Mouse (Mus musculus): ENCODE data around the gene Cntrl. TPM values are rescaled to one million over a fixed set of nuclear protein-coding genes. Genes with fewer than 3 reads are reported as not detected.
A peak's percentile ranks its signal among the peaks of the same experiment; 100 is the strongest.

Gene Cntrl
- polyA plus RNA-seq, 1 experiment from 2014 or later = 22.7 TPM

- H3K4me3 ChIP-seq (ENCODE audit: low read depth, low read length) = peak overlapping the region; percentile 60
- 13% methylated on average over 5 of the region's 5 CpGs for WGBS
- H3K27ac ChIP-seq (ENCODE audit: low read depth, low read length) = peak overlapping the region; percentile 20; the same call in 1 of the 2 replicates
- peak overlapping the region; percentile 78 for H3K4me2 ChIP-seq
- no peaks in the 10 kb centered on the region; the same call in 1 of the 2 replicates for H3K36me3 ChIP-seq (ENCODE audit: control insufficient read depth, insufficient read depth, low read length)
- no peaks in the 10 kb centered on the region for H3K4me1 ChIP-seq (replicated peaks; ENCODE audit: control insufficient read depth, insufficient read depth, low read length)
- DNase-seq (ENCODE audit: low spot score) (peak; percentile 37), ATAC-seq (replicated peaks; ENCODE audit: low FRiP score) (no peak)
- H3K9me3 ChIP-seq (ENCODE audit: control insufficient read depth, low read length) = no peaks in the 10 kb centered on the region
- peak overlapping the region; percentile 64 for H3K9ac ChIP-seq (ENCODE audit: low read depth, low read length)
- no peaks in the 10 kb centered on the region for H3K27me3 ChIP-seq (replicated peaks; ENCODE audit: control insufficient read depth, insufficient read depth, low read length)
Measured at GRCm38 (mm10) chr2:35132662-35133055, 23.4 kb downstream of the Cntrl start.

- no peak for DNase-seq (ENCODE audit: low spot score)
- Histone ChIP-seq H3K4me3 (ENCODE audit: low read depth, low read length) (no peak overlapping the region), H3K27me3 (replicated peaks; ENCODE audit: control insufficient read depth, insufficient read depth, low read length) (no peaks in the 10 kb centered on the region), H3K4me1 (replicated peaks; ENCODE audit: control insufficient read depth, insufficient read depth, low read length) (no peaks in the 10 kb centered on the region), H3K9ac (ENCODE audit: low read depth, low read length) (no peak overlapping the region), H3K36me3 (ENCODE audit: control insufficient read depth, insufficient read depth, low read length) (peaks cover 5% of the 10 kb centered on the region), H3K4me2 (no peak overlapping the region), H3K27ac (ENCODE audit: low read depth, low read length) (no peak overlapping the region), H3K9me3 (ENCODE audit: control insufficient read depth, low read length) (no peaks in the 10 kb centered on the region)
- ATAC-seq (replicated peaks; ENCODE audit: low FRiP score) = no peak
- 91% methylated on average over 5 of the region's 5 CpGs for WGBS
Measured at GRCm38 (mm10) chr2:35133891-35134290, 24.6 kb downstream of the Cntrl start.

- Histone ChIP-seq H3K9ac (ENCODE audit: low read depth, low read length) (no peak overlapping the region), H3K27me3 (replicated peaks; ENCODE audit: control insufficient read depth, insufficient read depth, low read length) (no peaks in the 10 kb centered on the region), H3K9me3 (ENCODE audit: control insufficient read depth, low read length) (no peaks in the 10 kb centered on the region), H3K4me1 (replicated peaks; ENCODE audit: control insufficient read depth, insufficient read depth, low read length) (no peaks in the 10 kb centered on the region), H3K4me3 (ENCODE audit: low read depth, low read length) (no peak overlapping the region), H3K4me2 (no peak overlapping the region), H3K36me3 (ENCODE audit: control insufficient read depth, insufficient read depth, low read length) (peaks cover 13% of the 10 kb centered on the region), H3K27ac (ENCODE audit: low read depth, low read length) (no peak overlapping the region)
- WGBS = 95% methylated on average over 1 of the region's 1 CpGs
- DNase-seq (ENCODE audit: low spot score) = no peak
- no peak for ATAC-seq (replicated peaks; ENCODE audit: low FRiP score)
Measured at GRCm38 (mm10) chr2:35138576-35138975, 29.3 kb downstream of the Cntrl start.

GRCm38 (mm10) chr2:35141673-35142072 is 32.4 kb downstream of the Cntrl start:
- WGBS = 88% methylated on average over 3 of the region's 3 CpGs
- no peaks in the 10 kb centered on the region for H3K4me1 ChIP-seq (replicated peaks; ENCODE audit: control insufficient read depth, insufficient read depth, low read length)
- no peak overlapping the region for H3K4me3 ChIP-seq (ENCODE audit: low read depth, low read length)
- peaks cover 20% of the 10 kb centered on the region for H3K36me3 ChIP-seq (ENCODE audit: control insufficient read depth, insufficient read depth, low read length)
- no peak overlapping the region for H3K27ac ChIP-seq (ENCODE audit: low read depth, low read length)
- ATAC-seq (replicated peaks; ENCODE audit: low FRiP score) (no peak), DNase-seq (ENCODE audit: low spot score) (no peak)
- no peak overlapping the region for H3K9ac ChIP-seq (ENCODE audit: low read depth, low read length)
- H3K9me3 ChIP-seq (ENCODE audit: control insufficient read depth, low read length) = no peaks in the 10 kb centered on the region
- no peak overlapping the region for H3K4me2 ChIP-seq
- no peaks in the 10 kb centered on the region for H3K27me3 ChIP-seq (replicated peaks; ENCODE audit: control insufficient read depth, insufficient read depth, low read length)

GRCm38 (mm10) chr2:35148806-35149205 is 39.5 kb downstream of the Cntrl start:
- Histone ChIP-seq H3K27ac (ENCODE audit: low read depth, low read length) (no peak overlapping the region), H3K4me2 (no peak overlapping the region), H3K9me3 (ENCODE audit: control insufficient read depth, low read length) (no peaks in the 10 kb centered on the region), H3K36me3 (ENCODE audit: control insufficient read depth, insufficient read depth, low read length) (peaks cover 34% of the 10 kb centered on the region), H3K4me1 (replicated peaks; ENCODE audit: control insufficient read depth, insufficient read depth, low read length) (no peaks in the 10 kb centered on the region), H3K4me3 (ENCODE audit: low read depth, low read length) (no peak overlapping the region), H3K9ac (ENCODE audit: low read depth, low read length) (no peak overlapping the region), H3K27me3 (replicated peaks; ENCODE audit: control insufficient read depth, insufficient read depth, low read length) (no peaks in the 10 kb centered on the region)
- 96% methylated on average over 10 of the region's 10 CpGs for WGBS
- no peak for ATAC-seq (replicated peaks; ENCODE audit: low FRiP score)
- DNase-seq (ENCODE audit: low spot score) = no peak

GRCm38 (mm10) chr2:35151303-35151882 is 42.1 kb downstream of the Cntrl start:
- H3K27ac ChIP-seq (ENCODE audit: low read depth, low read length) = no peak overlapping the region
- H3K4me3 ChIP-seq (ENCODE audit: low read depth, low read length) = no peak overlapping the region
- H3K4me2 ChIP-seq = no peak overlapping the region
- DNase-seq (ENCODE audit: low spot score) (no peak), ATAC-seq (replicated peaks; ENCODE audit: low FRiP score) (no peak)
- no peak overlapping the region for H3K9ac ChIP-seq (ENCODE audit: low read depth, low read length)
- no peaks in the 10 kb centered on the region for H3K27me3 ChIP-seq (replicated peaks; ENCODE audit: control insufficient read depth, insufficient read depth, low read length)
- H3K4me1 ChIP-seq (replicated peaks; ENCODE audit: control insufficient read depth, insufficient read depth, low read length) = no peaks in the 10 kb centered on the region
- no peaks in the 10 kb centered on the region for H3K9me3 ChIP-seq (ENCODE audit: control insufficient read depth, low read length)
- 90% methylated on average over 13 of the region's 13 CpGs for WGBS
- peaks cover 37% of the 10 kb centered on the region for H3K36me3 ChIP-seq (ENCODE audit: control insufficient read depth, insufficient read depth, low read length)

GRCm38 (mm10) chr2:35153179-35153578 is 43.9 kb downstream of the Cntrl start:
- DNase-seq (ENCODE audit: low spot score) (no peak), ATAC-seq (replicated peaks; ENCODE audit: low FRiP score) (no peak)
- Histone ChIP-seq H3K4me2 (no peak overlapping the region), H3K9me3 (ENCODE audit: control insufficient read depth, low read length) (no peaks in the 10 kb centered on the region), H3K9ac (ENCODE audit: low read depth, low read length) (no peak overlapping the region), H3K27ac (ENCODE audit: low read depth, low read length) (no peak overlapping the region), H3K4me1 (replicated peaks; ENCODE audit: control insufficient read depth, insufficient read depth, low read length) (no peaks in the 10 kb centered on the region), H3K27me3 (replicated peaks; ENCODE audit: control insufficient read depth, insufficient read depth, low read length) (no peaks in the 10 kb centered on the region), H3K36me3 (ENCODE audit: control insufficient read depth, insufficient read depth, low read length) (peaks cover 34% of the 10 kb centered on the region), H3K4me3 (ENCODE audit: low read depth, low read length) (no peak overlapping the region)
- 75% methylated on average over 6 of the region's 6 CpGs for WGBS

GRCm38 (mm10) chr2:35153844-35154554 is 44.7 kb downstream of the Cntrl start:
- Histone ChIP-seq H3K4me1 (replicated peaks; ENCODE audit: control insufficient read depth, insufficient read depth, low read length) (no peaks in the 10 kb centered on the region), H3K36me3 (ENCODE audit: control insufficient read depth, insufficient read depth, low read length) (peaks cover 34% of the 10 kb centered on the region), H3K27me3 (replicated peaks; ENCODE audit: control insufficient read depth, insufficient read depth, low read length) (no peaks in the 10 kb centered on the region), H3K9me3 (ENCODE audit: control insufficient read depth, low read length) (no peaks in the 10 kb centered on the region), H3K9ac (ENCODE audit: low read depth, low read length) (no peak overlapping the region), H3K27ac (ENCODE audit: low read depth, low read length) (no peak overlapping the region), H3K4me2 (no peak overlapping the region), H3K4me3 (ENCODE audit: low read depth, low read length) (no peak overlapping the region)
- 84% methylated on average over 8 of the region's 8 CpGs for WGBS
- no peak for DNase-seq (ENCODE audit: low spot score)
- ATAC-seq (replicated peaks; ENCODE audit: low FRiP score) = no peak

- ATAC-seq (replicated peaks; ENCODE audit: low FRiP score) (no peak), DNase-seq (ENCODE audit: low spot score) (no peak)
- H3K4me3 ChIP-seq (ENCODE audit: low read depth, low read length) = no peak overlapping the region
- H3K36me3 ChIP-seq (ENCODE audit: control insufficient read depth, insufficient read depth, low read length) = peaks cover 21% of the 10 kb centered on the region
- H3K4me2 ChIP-seq = no peak overlapping the region
- no peak overlapping the region for H3K9ac ChIP-seq (ENCODE audit: low read depth, low read length)
- WGBS = 70% methylated on average over 2 of the region's 2 CpGs
- no peak overlapping the region for H3K27ac ChIP-seq (ENCODE audit: low read depth, low read length)
- no peaks in the 10 kb centered on the region for H3K27me3 ChIP-seq (replicated peaks; ENCODE audit: control insufficient read depth, insufficient read depth, low read length)
- no peaks in the 10 kb centered on the region for H3K4me1 ChIP-seq (replicated peaks; ENCODE audit: control insufficient read depth, insufficient read depth, low read length)
- H3K9me3 ChIP-seq (ENCODE audit: control insufficient read depth, low read length) = no peaks in the 10 kb centered on the region
Measured at GRCm38 (mm10) chr2:35156985-35157384, 47.7 kb downstream of the Cntrl start.
